Mouse (Mus musculus): ENCODE data around the gene Casc1.

Gene Casc1

GRCm38 (mm10) chr6:145210816-145211338 is at the start of gene Casc1, which contains the start of gene Etfrf1:
Casc1 (minus strand) TSS chr6:145211005.
Etfrf1 (plus strand) TSS chr6:145211134.
- DNase-seq, result peak; percentile 99 to 100

GRCm38 (mm10) chr6:145256701-145257073 is 45.9 kb upstream of the Casc1 start:
- DNase-seq, result no peak

- peak; percentile 39 to 62 for DNase-seq
These were observed 45.3 kb upstream of the Casc1 start for GRCm38 (mm10) chr6:145255952-145256700.

GRCm38 (mm10) chr6:145250820-145251219 is 40.0 kb upstream of the Casc1 start:
- DNase-seq, result no peak

- DNase-seq, result peak; percentile 96 to 98
These were observed 39.5 kb upstream of the Casc1 start, which contains the start of gene Kras for GRCm38 (mm10) chr6:145250185-145250791. Kras (minus strand) TSS chr6:145250239.

- DNase-seq, result peak; percentile 72 to 73
These were observed 38.7 kb upstream of the Casc1 start for GRCm38 (mm10) chr6:145249291-145250184.

GRCm38 (mm10) chr6:145247886-145248285 is 37.1 kb upstream of the Casc1 start:
- DNase-seq, result no peak

- no peak for DNase-seq
These were observed 36.0 kb upstream of the Casc1 start for GRCm38 (mm10) chr6:145246841-145247240.

- no peak for DNase-seq
These were observed 31.7 kb upstream of the Casc1 start for GRCm38 (mm10) chr6:145242521-145242920.

- no peak for DNase-seq
These were observed 29.5 kb upstream of the Casc1 start for GRCm38 (mm10) chr6:145240285-145240684.

- DNase-seq, result no peak
These were observed 26.3 kb upstream of the Casc1 start for GRCm38 (mm10) chr6:145237148-145237547.

- DNase-seq, result no peak
These were observed 24.6 kb upstream of the Casc1 start for GRCm38 (mm10) chr6:145235367-145235766.

- DNase-seq, result no peak
These were observed 23.6 kb upstream of the Casc1 start for GRCm38 (mm10) chr6:145234391-145234790.

GRCm38 (mm10) chr6:145226296-145226695 is 15.5 kb upstream of the Casc1 start:
- DNase-seq, result no peak

- no peak for DNase-seq
These were observed 13.4 kb upstream of the Casc1 start for GRCm38 (mm10) chr6:145224246-145224645.

GRCm38 (mm10) chr6:145215826-145216225 is 5.0 kb upstream of the Casc1 start:
- DNase-seq, result no peak

GRCm38 (mm10) chr6:145213916-145214315 is 3.1 kb upstream of the Casc1 start:
- DNase-seq, result no peak

- DNase-seq, result no peak
These were observed 836 bp upstream of the Casc1 start for GRCm38 (mm10) chr6:145211376-145212305.

GRCm38 (mm10) chr6:145210056-145210680 is 637 bp downstream of the Casc1 start:
- DNase-seq, result no peak

- DNase-seq, result no peak
These were observed 5.7 kb downstream of the Casc1 start for GRCm38 (mm10) chr6:145205142-145205541.

GRCm38 (mm10) chr6:145204440-145204839 is 6.4 kb downstream of the Casc1 start:
- DNase-seq, result no peak
